Mouse (Mus musculus): ENCODE data around the gene Tpgs1. TPM values are rescaled to one million over a fixed set of nuclear protein-coding genes. Genes with fewer than 3 reads are reported as not detected.

Tpgs1 gene
- polyA plus RNA-seq, 1 experiment = 60.3 TPM

DNA sequence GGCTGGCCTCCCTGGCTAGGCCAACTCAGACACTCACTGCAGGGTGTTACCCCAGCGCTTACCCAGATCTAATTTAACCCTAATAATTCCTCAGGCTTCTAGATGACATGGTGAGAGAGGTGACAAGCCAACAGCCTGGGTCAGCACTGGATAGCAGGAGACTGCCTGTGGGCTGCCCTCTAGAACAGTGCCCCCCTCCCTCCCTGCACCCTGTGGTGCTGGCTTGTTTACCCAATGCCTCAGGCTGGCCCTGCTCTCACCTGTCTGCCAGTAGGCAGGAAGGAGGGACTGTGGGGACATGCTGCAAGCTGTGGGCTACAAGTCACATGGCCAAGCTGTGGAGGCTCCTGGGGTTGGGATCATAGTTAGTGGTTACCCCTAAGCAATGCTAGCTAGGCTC, 38.0 kb downstream of the Tpgs1 start:
- H3K36me3 ChIP-seq (ENCODE audit: control insufficient read depth, insufficient read depth, low read length) = no peaks in the 10 kb centered on the region
- no peak for DNase-seq
- no peaks in the 10 kb centered on the region for H3K27me3 ChIP-seq (replicated peaks; ENCODE audit: control insufficient read depth, insufficient read depth, low read length)
- no peak overlapping the region for H3K27ac ChIP-seq (ENCODE audit: insufficient read depth, low read depth, low read length)
- 68% methylated on average over 1 of the region's 1 CpGs for WGBS
- no peak overlapping the region for H3K4me3 ChIP-seq (ENCODE audit: insufficient read depth, low read depth, low read length)
- peaks cover 27% of the 10 kb centered on the region for H3K4me1 ChIP-seq (ENCODE audit: control insufficient read depth, insufficient read depth, low read length)
- TF ChIP-seq CTCF (conservative IDR thresholded peaks at IDR 0.05; ENCODE audit: insufficient read depth, insufficient read length, low read depth, low read length) = no peak
- TF ChIP-seq POLR2A (IDR thresholded peaks at IDR 0.05; ENCODE audit: low read depth, low read length) = no peak

DNA sequence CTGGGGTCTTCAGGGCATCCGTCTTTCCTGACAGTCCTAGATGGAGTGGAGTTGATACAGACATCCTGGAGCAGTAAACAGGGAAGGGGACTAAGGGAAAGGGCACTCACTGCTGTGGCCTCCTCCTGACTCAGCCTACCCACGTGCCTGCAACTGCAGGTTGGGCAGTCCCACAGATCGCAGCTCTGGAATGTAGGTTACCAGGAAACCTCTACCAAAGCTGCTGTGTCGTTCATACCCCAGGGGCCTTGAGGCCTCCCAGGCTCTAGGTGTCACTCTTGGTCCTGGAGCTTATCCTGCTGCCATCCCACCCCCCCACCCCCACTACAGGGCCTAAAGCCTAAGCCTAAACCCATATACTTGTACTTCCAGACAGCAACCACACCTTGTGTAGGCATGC, 38.6 kb downstream of the Tpgs1 start:
- H3K27me3 ChIP-seq (replicated peaks; ENCODE audit: control insufficient read depth, insufficient read depth, low read length) = no peaks in the 10 kb centered on the region
- no peak overlapping the region for H3K27ac ChIP-seq (ENCODE audit: insufficient read depth, low read depth, low read length)
- H3K4me3 ChIP-seq (ENCODE audit: insufficient read depth, low read depth, low read length) = no peak overlapping the region
- DNase-seq = no peak
- WGBS = 44% methylated on average over 4 of the region's 4 CpGs
- no peaks in the 10 kb centered on the region for H3K36me3 ChIP-seq (ENCODE audit: control insufficient read depth, insufficient read depth, low read length)
- no peak for TF ChIP-seq POLR2A (IDR thresholded peaks at IDR 0.05; ENCODE audit: low read depth, low read length)
- TF ChIP-seq CTCF (conservative IDR thresholded peaks at IDR 0.05; ENCODE audit: insufficient read depth, insufficient read length, low read depth, low read length) = no peak
- H3K4me1 ChIP-seq (ENCODE audit: control insufficient read depth, insufficient read depth, low read length) = peaks cover 27% of the 10 kb centered on the region

- no peak for DNase-seq
- Histone ChIP-seq H3K36me3 (ENCODE audit: control insufficient read depth, insufficient read depth, low read length) (no peaks in the 10 kb centered on the region), H3K27me3 (replicated peaks; ENCODE audit: control insufficient read depth, insufficient read depth, low read length) (no peaks in the 10 kb centered on the region), H3K4me3 (ENCODE audit: insufficient read depth, low read depth, low read length) (no peak overlapping the region), H3K27ac (ENCODE audit: insufficient read depth, low read depth, low read length) (no peak overlapping the region), H3K4me1 (ENCODE audit: control insufficient read depth, insufficient read depth, low read length) (peaks cover 27% of the 10 kb centered on the region)
- WGBS = 82% methylated on average over 21 of the region's 21 CpGs
- no peak for TF ChIP-seq CTCF (conservative IDR thresholded peaks at IDR 0.05; ENCODE audit: insufficient read depth, insufficient read length, low read depth, low read length)
- no peak for TF ChIP-seq POLR2A (IDR thresholded peaks at IDR 0.05; ENCODE audit: low read depth, low read length)
These were observed 39.5 kb downstream of the Tpgs1 start for GRCm38 (mm10) chr10:79708668-79709067.

- Histone ChIP-seq H3K36me3 (ENCODE audit: control insufficient read depth, insufficient read depth, low read length) (no peaks in the 10 kb centered on the region), H3K4me1 (ENCODE audit: control insufficient read depth, insufficient read depth, low read length) (peaks cover 27% of the 10 kb centered on the region), H3K4me3 (ENCODE audit: insufficient read depth, low read depth, low read length) (no peak overlapping the region), H3K27me3 (replicated peaks; ENCODE audit: control insufficient read depth, insufficient read depth, low read length) (no peaks in the 10 kb centered on the region), H3K27ac (ENCODE audit: insufficient read depth, low read depth, low read length) (no peak overlapping the region)
- DNase-seq = no peak
- 80% methylated on average over 7 of the region's 7 CpGs for WGBS
- TF ChIP-seq POLR2A (IDR thresholded peaks at IDR 0.05; ENCODE audit: low read depth, low read length) (no peak), CTCF (conservative IDR thresholded peaks at IDR 0.05; ENCODE audit: insufficient read depth, insufficient read length, low read depth, low read length) (no peak)
These were observed 40.1 kb downstream of the Tpgs1 start for GRCm38 (mm10) chr10:79709307-79709706.

- Histone ChIP-seq H3K27me3 (replicated peaks; ENCODE audit: control insufficient read depth, insufficient read depth, low read length) (no peaks in the 10 kb centered on the region), H3K4me1 (ENCODE audit: control insufficient read depth, insufficient read depth, low read length) (peaks cover 6% of the 10 kb centered on the region), H3K36me3 (ENCODE audit: control insufficient read depth, insufficient read depth, low read length) (no peaks in the 10 kb centered on the region), H3K4me3 (ENCODE audit: insufficient read depth, low read depth, low read length) (no peak overlapping the region), H3K27ac (ENCODE audit: insufficient read depth, low read depth, low read length) (no peak overlapping the region)
- 86% methylated on average over 1 of the region's 1 CpGs for WGBS
- no peak for DNase-seq
- TF ChIP-seq POLR2A (IDR thresholded peaks at IDR 0.05; ENCODE audit: low read depth, low read length) (no peak), CTCF (conservative IDR thresholded peaks at IDR 0.05; ENCODE audit: insufficient read depth, insufficient read length, low read depth, low read length) (peak; percentile 27)
These were observed 42.9 kb downstream of the Tpgs1 start for GRCm38 (mm10) chr10:79712029-79712428.

- peak; percentile 77 for DNase-seq
- Histone ChIP-seq H3K27me3 (replicated peaks; ENCODE audit: control insufficient read depth, insufficient read depth, low read length) (no peaks in the 10 kb centered on the region), H3K27ac (ENCODE audit: insufficient read depth, low read depth, low read length) (no peak overlapping the region), H3K36me3 (ENCODE audit: control insufficient read depth, insufficient read depth, low read length) (no peaks in the 10 kb centered on the region), H3K4me3 (ENCODE audit: insufficient read depth, low read depth, low read length) (no peak overlapping the region), H3K4me1 (ENCODE audit: control insufficient read depth, insufficient read depth, low read length) (peaks cover 2% of the 10 kb centered on the region; the same call in 1 of the 2 replicates)
- WGBS = 13% methylated on average over 6 of the region's 6 CpGs
- TF ChIP-seq POLR2A (IDR thresholded peaks at IDR 0.05; ENCODE audit: low read depth, low read length) (no peak), CTCF (conservative IDR thresholded peaks at IDR 0.05; ENCODE audit: insufficient read depth, insufficient read length, low read depth, low read length) (peak; percentile 81)
These were observed 43.4 kb downstream of the Tpgs1 start for GRCm38 (mm10) chr10:79712499-79713126.

GRCm38 (mm10) chr10:79713163-79713562, 44.0 kb downstream of the Tpgs1 start:
- no peaks in the 10 kb centered on the region for H3K27me3 ChIP-seq (replicated peaks; ENCODE audit: control insufficient read depth, insufficient read depth, low read length)
- H3K4me1 ChIP-seq (ENCODE audit: control insufficient read depth, insufficient read depth, low read length) = no peaks in the 10 kb centered on the region
- TF ChIP-seq POLR2A (IDR thresholded peaks at IDR 0.05; ENCODE audit: low read depth, low read length) (no peak), CTCF (conservative IDR thresholded peaks at IDR 0.05; ENCODE audit: insufficient read depth, insufficient read length, low read depth, low read length) (no peak)
- no peaks in the 10 kb centered on the region for H3K36me3 ChIP-seq (ENCODE audit: control insufficient read depth, insufficient read depth, low read length)
- no peak for DNase-seq
- no peak overlapping the region for H3K27ac ChIP-seq (ENCODE audit: insufficient read depth, low read depth, low read length)
- 38% methylated on average over 1 of the region's 1 CpGs for WGBS
- no peak overlapping the region for H3K4me3 ChIP-seq (ENCODE audit: insufficient read depth, low read depth, low read length)

Measured in kidney, adult 2 months (tissue).